Mouse (Mus musculus): ENCODE measurements around the gene Gm11009. TPM values are rescaled to one million over a fixed set of nuclear protein-coding genes. Genes with fewer than 3 reads are reported as not detected.
"Not testable (repeated sequence)": the region's sequence is repeated elsewhere in the genome, so short reads cannot be mapped to it uniquely, and the experiment has no call there.

The Gm11009 gene
- polyA plus RNA-seq (2014; fragmentation: Nextera tagmentation; extraction: Ambion mirVana): not detected in 2 replicates

- H3K27me3 ChIP-seq (ENCODE audit: control insufficient read depth, insufficient read depth, low read length); H3K9me3 ChIP-seq (ENCODE audit: control insufficient read depth, low read length); H3K4me1 ChIP-seq (ENCODE audit: control insufficient read depth, insufficient read depth, low read length); H3K4me3 ChIP-seq (ENCODE audit: low read length); H3K9ac ChIP-seq (ENCODE audit: low read depth, low read length); H3K27ac ChIP-seq (ENCODE audit: low read depth, low read length); H3K4me2 ChIP-seq (replicated peaks; ENCODE audit: low read depth, low read length); ATAC-seq (ENCODE audit: low FRiP score, low TSS enrichment); H3K36me3 ChIP-seq (ENCODE audit: control insufficient read depth, insufficient read depth, low read length): not testable (repeated sequence)
- WGBS: no CpG with 5 or more reads among the region's 2 CpGs
Observed at GRCm38 (mm10) chr2:176319394-176319793, at the start of gene Gm11009. TSS of gene Gm11009 (minus strand) at chr2:176319494.

Other genes with a start within 250 kb of the Gm11009 start
- 1.4 and 1.7 TPM in 2 replicates for gene Gm2004, start 169.7 kb downstream of the Gm11009 start, polyA plus RNA-seq (2014; fragmentation: Nextera tagmentation; extraction: Ambion mirVana)
- 12.9 and 13.4 TPM in 2 replicates for gene 2210418O10Rik, start 92.9 kb downstream of the Gm11009 start, polyA plus RNA-seq (2014; fragmentation: Nextera tagmentation; extraction: Ambion mirVana)
- gene Gm14435, start 104.1 kb upstream of the Gm11009 start, polyA plus RNA-seq (2014; fragmentation: Nextera tagmentation; extraction: Ambion mirVana): 15.0 and 16.2 TPM in 2 replicates
- gene Gm14434, start 167.3 kb upstream of the Gm11009 start, polyA plus RNA-seq (2014; fragmentation: Nextera tagmentation; extraction: Ambion mirVana): 17.5 and 23.1 TPM in 2 replicates
- gene Zfp967, start 201.6 kb upstream of the Gm11009 start, polyA plus RNA-seq (2014; fragmentation: Nextera tagmentation; extraction: Ambion mirVana): not detected in 2 replicates